Mouse (Mus musculus) liver, embryonic 11.5 days (tissue): ENCODE measurements around the gene Gm4353. TPM values are rescaled to one million over a fixed set of nuclear protein-coding genes. Genes with fewer than 3 reads are reported as not detected.
A peak's percentile ranks its signal among the peaks of the same experiment; 100 is the strongest.

ENCODE experiments used
- ATAC-seq: fragments of 200-750 bp; cut with Nextera tagmentation; replicated peaks from 2 replicates; pipeline ENCODE4 v1.8.0; 2017; ENCODE audit warnings: moderate number of reproducible peaks, mild to moderate bottlenecking, moderate TSS enrichment, moderate library complexity; ENCODE audit not compliant: low FRiP score
- DNase-seq: peaks from one replicate; pipeline ENCODE4 v3.0.0-alpha.2; 2017; ENCODE audit warnings: low spot score
- H3K27ac ChIP-seq: fragments of 300-500 bp; sonication (generic); 2 replicates; pipeline ENCODE4 v1.5.1; 2014; ENCODE audit warnings: mild to moderate bottlenecking, low read depth, low read length, control low read depth
- H3K27me3 ChIP-seq: fragments of 300-500 bp; sonication (generic); replicated peaks from 2 replicates; pipeline ENCODE4 v1.6.1; 2014; ENCODE audit warnings: low read length, mixed read lengths; ENCODE audit not compliant: control insufficient read depth, insufficient read depth
- H3K36me3 ChIP-seq: fragments of 300-500 bp; sonication (generic); 2 replicates; pipeline ENCODE4 v1.6.1; 2014; ENCODE audit warnings: mild to moderate bottlenecking, low read length, moderate library complexity, mixed read lengths; ENCODE audit not compliant: control insufficient read depth, insufficient read depth
- H3K4me1 ChIP-seq: fragments of 300-500 bp; sonication (generic); replicated peaks from 2 replicates; pipeline ENCODE4 v1.6.1; 2014; ENCODE audit warnings: low read length, mixed read lengths; ENCODE audit not compliant: control insufficient read depth, insufficient read depth
- H3K4me2 ChIP-seq: fragments of 300-500 bp; sonication (generic); 2 replicates; pipeline ENCODE4 v1.6.1; 2014; ENCODE audit warnings: mild to moderate bottlenecking, control low read depth, moderate library complexity
- H3K4me3 ChIP-seq: fragments of 300-500 bp; sonication (generic); 2 replicates; pipeline ENCODE4 v1.5.1; 2014; ENCODE audit warnings: low read depth, low read length, control low read depth
- H3K9ac ChIP-seq: fragments of 300-500 bp; sonication (generic); 2 replicates; pipeline ENCODE4 v1.6.1; 2014; ENCODE audit warnings: low read depth, low read length, control low read depth
- H3K9me3 ChIP-seq: fragments of 300-500 bp; sonication (generic); 2 replicates; pipeline ENCODE4 v1.6.1; 2016; ENCODE audit warnings: low read length, inconsistent platforms, mixed read lengths; ENCODE audit not compliant: control insufficient read depth
- WGBS: fragments of 180-500 bp; shearing (Covaris S2); extraction: QIAGEN DNeasy Blood & Tissue Kit; methylation state at CpG from one replicate; pipeline ENCODE4 v1.1.7; 2014; 5-methylcytosine and 5-hydroxymethylcytosine counted together
- polyA plus RNA-seq: library from polyadenylated mRNA; unstranded; fragments of >200 nt; fragmentation: Nextera tagmentation; extraction: Ambion mirVana; gene quantifications from 2 replicates; pipeline ENCODE4 v1.2.1, GENCODE M21; 2014

Gm4353 gene
- polyA plus RNA-seq, 1 experiment from 2014 or later = 0.93 TPM

DNA sequence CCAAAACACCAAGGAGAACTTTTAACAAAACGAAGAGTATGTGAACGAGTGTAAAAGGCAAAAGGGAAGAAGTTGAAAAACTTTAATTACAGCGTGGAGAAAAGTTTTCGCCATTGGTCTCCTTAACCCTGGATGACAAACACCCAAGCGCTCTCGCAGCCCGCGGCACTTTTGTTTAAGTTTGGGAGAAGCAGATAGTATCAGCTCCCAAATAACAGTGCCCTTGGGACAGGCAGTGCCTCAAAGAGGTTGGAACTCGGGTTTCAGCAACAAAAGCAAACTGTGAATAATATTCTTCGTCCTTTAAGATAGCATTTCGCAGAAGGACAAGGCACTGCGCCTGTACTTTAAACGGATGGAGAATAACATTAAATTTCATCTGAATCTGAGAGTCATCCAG, 46.4 kb downstream of the Gm4353 start:
- Histone ChIP-seq H3K9ac (no peak overlapping the region), H3K27me3 (peaks cover 69% of the 10 kb centered on the region), H3K36me3 (no peaks in the 10 kb centered on the region), H3K9me3 (no peaks in the 10 kb centered on the region), H3K4me2 (peak overlapping the region; percentile 87), H3K4me1 (peaks cover 15% of the 10 kb centered on the region), H3K4me3 (peak overlapping the region; percentile 10; the same call in 1 of the 2 replicates), H3K27ac (no peak overlapping the region)
- no peak for ATAC-seq
- WGBS = 2% methylated on average over 13 of the region's 13 CpGs
- peak; percentile 32 for DNase-seq

DNA sequence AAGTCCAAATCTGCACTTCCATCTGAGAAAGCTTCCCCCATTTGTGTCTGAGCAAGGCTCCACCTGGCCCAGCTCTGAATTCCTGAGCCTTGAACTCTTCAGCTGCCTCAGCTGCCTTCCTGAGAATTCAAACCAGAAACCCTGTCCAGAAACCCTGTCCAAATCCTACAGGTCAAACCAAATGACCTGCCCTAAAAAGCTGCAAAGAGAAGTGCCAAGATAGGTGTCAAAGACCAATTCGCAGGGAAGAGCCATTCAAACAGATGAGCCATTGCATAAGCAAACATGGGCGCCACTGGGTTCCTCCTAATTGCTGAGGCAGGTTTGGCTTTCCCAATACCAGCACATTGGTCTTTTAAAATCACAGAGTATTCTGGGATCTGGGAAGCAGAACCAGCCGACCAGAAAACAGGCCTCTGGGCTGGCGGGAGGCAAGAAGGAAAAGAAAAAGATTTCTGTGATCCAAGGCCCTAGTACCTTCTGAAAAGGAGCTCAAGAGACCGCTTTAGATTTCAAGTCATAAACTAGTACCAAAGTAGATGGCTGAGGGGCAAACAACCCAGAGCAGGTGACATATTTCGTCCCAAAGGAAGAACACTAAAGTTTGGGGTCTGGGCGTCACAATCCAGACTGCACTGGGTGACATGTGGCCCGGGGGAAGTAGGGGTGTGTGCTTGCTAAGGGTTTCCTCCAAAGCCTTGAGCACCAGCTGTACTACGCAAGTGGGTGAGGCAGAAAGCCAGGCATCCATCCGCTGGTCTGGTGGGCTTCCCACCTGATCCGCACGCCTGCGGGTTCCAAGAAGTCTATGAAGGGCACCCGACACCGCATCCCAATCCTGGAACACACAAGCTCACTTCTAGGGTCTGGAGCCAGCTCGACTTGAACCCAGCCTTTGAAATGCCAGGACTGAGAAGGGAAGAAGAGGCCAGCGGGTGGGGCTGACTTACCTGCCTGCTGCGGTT, 47.6 kb downstream of the Gm4353 start:
- H3K4me2 ChIP-seq = no peak overlapping the region; the same call in 1 of the 2 replicates
- ATAC-seq (no peak), DNase-seq (peak; percentile 35)
- no peak overlapping the region for H3K9ac ChIP-seq
- H3K36me3 ChIP-seq = no peaks in the 10 kb centered on the region
- H3K27ac ChIP-seq = no peak overlapping the region
- no peak overlapping the region for H3K4me3 ChIP-seq
- peaks cover 15% of the 10 kb centered on the region for H3K4me1 ChIP-seq
- 20% methylated on average over 18 of the region's 18 CpGs for WGBS
- no peaks in the 10 kb centered on the region for H3K9me3 ChIP-seq
- peaks cover 70% of the 10 kb centered on the region for H3K27me3 ChIP-seq

DNA sequence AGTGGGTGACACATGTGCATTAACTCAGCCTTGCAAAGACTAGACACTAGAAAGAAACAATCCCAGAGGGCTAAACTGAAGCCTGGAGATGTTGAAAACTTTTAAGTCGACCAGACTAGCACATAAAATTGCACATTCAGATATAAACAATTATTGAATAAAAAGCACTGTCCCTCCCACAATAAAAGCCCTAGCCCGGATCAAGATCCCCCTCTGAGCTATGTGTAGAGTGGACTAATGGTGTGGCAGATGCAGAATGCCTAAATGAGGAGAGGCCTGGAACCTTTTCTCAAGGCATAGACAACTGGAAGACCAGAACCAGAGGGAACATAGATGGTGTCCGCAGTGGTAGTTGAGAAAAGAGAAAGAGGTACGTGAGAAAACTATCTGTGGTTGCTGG, 48.9 kb downstream of the Gm4353 start:
- DNase-seq (no peak), ATAC-seq (no peak)
- 51% methylated on average over 4 of the region's 4 CpGs for WGBS
- peaks cover 22% of the 10 kb centered on the region for H3K4me1 ChIP-seq
- no peak overlapping the region for H3K9ac ChIP-seq
- H3K4me3 ChIP-seq = no peak overlapping the region
- peaks cover 74% of the 10 kb centered on the region for H3K27me3 ChIP-seq
- H3K4me2 ChIP-seq = no peak overlapping the region
- H3K36me3 ChIP-seq = no peaks in the 10 kb centered on the region
- H3K9me3 ChIP-seq = no peaks in the 10 kb centered on the region
- H3K27ac ChIP-seq = no peak overlapping the region

DNA sequence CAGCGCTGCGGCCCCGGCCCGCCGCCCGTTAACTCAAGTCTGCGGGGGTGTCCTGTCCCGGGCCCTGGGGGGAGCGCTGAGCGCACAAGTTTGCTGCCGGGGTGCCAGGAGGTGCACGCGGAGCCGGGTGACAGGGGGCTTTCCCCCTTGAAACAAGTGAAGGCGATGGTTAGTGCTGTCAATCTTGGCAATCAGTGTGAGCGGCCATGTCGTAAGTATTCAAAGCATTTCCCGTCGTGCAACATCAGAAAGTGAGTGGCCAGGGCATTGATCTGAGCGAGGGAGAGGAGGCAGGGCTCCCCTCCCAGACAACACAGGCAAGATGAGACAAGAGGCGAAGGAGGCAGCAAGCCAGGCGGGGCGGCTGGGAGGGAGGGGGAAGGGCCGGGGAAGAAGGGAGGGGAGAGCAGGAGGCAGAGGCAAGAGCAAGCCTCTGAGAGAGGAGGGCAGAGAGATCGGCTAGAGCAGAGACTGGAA, 50.1 kb downstream of the Gm4353 start:
- DNase-seq (peak; percentile 60), ATAC-seq (no peak)
- Histone ChIP-seq H3K4me1 (peaks cover 18% of the 10 kb centered on the region), H3K9me3 (no peaks in the 10 kb centered on the region), H3K4me2 (peak overlapping the region; percentile 95), H3K4me3 (peak overlapping the region; percentile 62), H3K27me3 (peaks cover 76% of the 10 kb centered on the region), H3K36me3 (no peaks in the 10 kb centered on the region), H3K27ac (no peak overlapping the region), H3K9ac (no peak overlapping the region)
- 2% methylated on average over 25 of the region's 25 CpGs for WGBS

DNA sequence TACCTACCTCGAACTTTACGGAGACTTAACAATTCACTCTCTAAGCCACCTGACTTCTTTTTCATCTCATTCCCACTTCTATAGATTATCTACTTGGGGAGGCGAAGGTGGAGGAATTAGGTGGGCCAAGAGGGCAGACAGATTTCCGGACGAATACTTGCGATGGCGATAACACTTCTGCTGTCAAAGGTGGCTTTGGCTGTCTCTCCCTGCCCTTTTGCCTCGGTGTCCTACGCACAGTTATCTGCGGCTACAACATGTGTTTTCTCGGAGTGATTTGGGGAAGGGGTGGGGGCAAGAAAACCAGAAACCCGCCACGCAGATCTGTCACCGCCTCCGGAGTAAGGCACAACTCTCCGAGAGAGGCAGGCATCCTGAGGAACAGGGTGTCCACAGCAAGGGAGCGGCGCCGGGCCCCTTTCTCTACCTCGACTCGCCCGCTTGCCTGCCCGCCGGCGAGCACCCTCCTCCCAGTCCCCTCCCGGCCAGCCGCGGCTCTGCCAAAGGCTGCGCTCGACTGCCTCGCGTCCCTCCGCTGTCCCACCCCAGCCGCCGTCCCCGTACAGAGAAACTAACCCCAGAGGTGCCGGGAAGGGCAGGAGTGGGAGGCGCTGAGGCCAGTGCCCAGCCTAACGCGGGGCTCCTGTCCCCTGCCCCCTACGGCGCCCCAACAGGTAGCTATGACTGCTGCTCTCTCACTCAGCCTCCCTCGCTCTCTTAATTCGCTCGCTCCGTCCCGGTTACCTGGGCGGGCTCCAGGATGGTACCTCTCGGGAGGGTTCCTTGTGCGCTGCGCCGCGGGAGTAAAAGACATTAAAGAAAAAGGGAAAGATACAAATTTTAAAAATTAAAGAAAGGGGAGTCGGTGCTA, 50.8 kb downstream of the Gm4353 start:
- Histone ChIP-seq H3K27ac (no peak overlapping the region), H3K36me3 (no peaks in the 10 kb centered on the region), H3K4me2 (peak overlapping the region; percentile 95), H3K9ac (peak overlapping the region; percentile 15; the same call in 1 of the 2 replicates), H3K4me1 (peaks cover 18% of the 10 kb centered on the region), H3K9me3 (no peaks in the 10 kb centered on the region), H3K27me3 (peaks cover 69% of the 10 kb centered on the region), H3K4me3 (peak overlapping the region; percentile 62)
- WGBS = under 1% methylated on average over 54 of the region's 54 CpGs
- DNase-seq = peak; percentile 66
- peak; percentile 19; the same call in 1 of the 2 replicates for ATAC-seq

Other genes with a start within 250 kb of the Gm4353 start
- 37.0 and 37.1 TPM in 2 replicates for gene Sox6, start 45.8 kb downstream of the Gm4353 start, polyA plus RNA-seq
- gene 1110004F10Rik, start 45.2 kb downstream of the Gm4353 start, polyA plus RNA-seq = 247 and 252 TPM in 2 replicates
- gene Plekha7, start 223.7 kb upstream of the Gm4353 start, polyA plus RNA-seq = 4.9 and 7.9 TPM in 2 replicates
- 1,069 and 1,113 TPM in 2 replicates for gene Rps13, start 249.6 kb upstream of the Gm4353 start, polyA plus RNA-seq